Mouse (Mus musculus): ENCODE measurements at regions not wholly inside any gene's neighbourhood (a gene's known extent, or its start where the extent isn't known, plus 50 kb on each side); places are given as distances from the start of the nearest gene placed in this dataset.

- TF ChIP-seq CTCF (IDR thresholded peaks at IDR 0.05; ENCODE audit: borderline replicate concordance, insufficient read depth, low read depth, low read length) (no peak), POLR2A (IDR thresholded peaks at IDR 0.05; ENCODE audit: borderline replicate concordance, insufficient read depth, low read length) (no peak)
These were observed 82.9 kb upstream of the Sstr4 start for GRCm38 (mm10) chr2:148312255-148312654.
